Mouse (Mus musculus): ENCODE measurements at regions not wholly inside any gene's neighbourhood (a gene's known extent, or its start where the extent isn't known, plus 50 kb on each side); places are given as distances from the start of the nearest gene placed in this dataset.

- DNase-seq (ENCODE audit: low spot score): no peak
Observed at GRCm38 (mm10) chr15:38608207-38608870, 1183.0 kb downstream of the 4930447A16Rik start.

GRCm38 (mm10) chr15:38609522-38609921 lies 1184.2 kb downstream of the 4930447A16Rik start:
- DNase-seq (ENCODE audit: low spot score): no peak

All from testis, postnatal 10 days (tissue).